Mouse (Mus musculus) frontal cortex, postnatal 10 days (tissue): ENCODE measurements around the gene Mroh8.
"Not testable (repeated sequence)": the region's sequence is repeated elsewhere in the genome, so short reads cannot be mapped to it uniquely, and the experiment has no call there.

ENCODE experiments used
- DNase-seq, 2 experiments: peaks; one replicate each; pipeline ENCODE4 v3.0.0; 2022; ENCODE audit warnings: low spot score in 2 of 2, mixed read lengths in 1 of 2

Mroh8 gene

DNA sequence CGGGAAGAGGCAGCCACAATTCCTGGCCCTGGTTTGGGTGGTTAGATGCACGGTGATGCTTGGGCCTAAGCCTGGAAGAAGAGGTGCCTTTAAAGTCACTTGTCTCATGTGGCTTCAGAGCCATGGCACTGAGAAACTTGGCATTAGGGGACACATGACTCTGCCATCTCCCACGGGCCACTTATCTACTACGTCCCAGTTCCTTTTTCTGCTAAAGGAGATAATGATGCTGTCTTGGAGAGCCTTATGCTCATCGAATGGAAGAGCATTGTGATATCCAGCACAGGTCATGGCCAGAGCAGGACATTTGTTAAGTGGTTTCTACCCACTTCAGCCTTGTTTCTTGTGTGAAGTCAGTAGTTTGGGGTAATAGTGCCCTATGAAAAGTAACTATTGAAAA is 9.6 kb upstream of the Mroh8 start:
- no peak for DNase-seq

- peak in 1 of 2 experiments; percentile 46 for DNase-seq
Measured at GRCm38 (mm10) chr2:157287542-157287941, 8.2 kb upstream of the Mroh8 start.

GRCm38 (mm10) chr2:157283321-157283720 is 4.0 kb upstream of the Mroh8 start:
- DNase-seq: no peak

DNA sequence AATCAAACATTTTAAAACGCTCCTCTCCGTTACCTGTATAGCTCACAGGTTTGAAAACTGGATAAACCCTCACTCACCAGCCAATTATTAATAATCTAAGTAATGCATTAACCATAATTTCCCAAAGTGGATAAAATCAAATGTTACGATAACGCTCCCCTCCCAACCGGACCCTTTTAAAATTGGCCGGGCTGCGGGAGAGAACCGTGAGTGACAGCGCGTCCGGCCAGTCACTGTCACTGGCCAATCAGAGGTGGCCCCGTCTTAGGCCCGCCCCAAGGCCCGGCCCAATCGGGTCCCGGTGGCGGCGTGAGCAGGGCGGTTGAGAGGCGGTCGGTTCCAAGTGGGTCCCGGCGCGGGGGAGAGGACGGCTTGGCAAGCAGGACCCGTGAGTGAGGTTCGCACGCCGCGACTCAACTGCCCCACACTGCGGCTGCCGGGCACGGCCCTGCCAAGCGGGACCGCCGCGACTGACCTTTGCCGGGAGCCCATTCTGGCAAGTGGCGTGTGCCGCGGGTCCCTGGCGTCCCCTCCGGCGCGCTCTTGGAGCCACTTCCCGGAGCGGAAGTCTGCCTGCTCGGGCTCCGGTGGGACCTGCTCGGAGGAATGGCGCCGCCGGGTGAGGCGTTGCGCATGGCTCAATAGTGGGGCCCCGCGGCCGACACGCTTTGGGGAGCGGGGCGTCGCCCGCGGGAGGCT is 483 bp downstream of the Mroh8 start, which contains the start of gene Rpn2:
Gene Rpn2, plus strand, starts transcription at position 301 of the 699 bp plus-strand sequence.
- peak; percentile 93 to 98 for DNase-seq

DNA sequence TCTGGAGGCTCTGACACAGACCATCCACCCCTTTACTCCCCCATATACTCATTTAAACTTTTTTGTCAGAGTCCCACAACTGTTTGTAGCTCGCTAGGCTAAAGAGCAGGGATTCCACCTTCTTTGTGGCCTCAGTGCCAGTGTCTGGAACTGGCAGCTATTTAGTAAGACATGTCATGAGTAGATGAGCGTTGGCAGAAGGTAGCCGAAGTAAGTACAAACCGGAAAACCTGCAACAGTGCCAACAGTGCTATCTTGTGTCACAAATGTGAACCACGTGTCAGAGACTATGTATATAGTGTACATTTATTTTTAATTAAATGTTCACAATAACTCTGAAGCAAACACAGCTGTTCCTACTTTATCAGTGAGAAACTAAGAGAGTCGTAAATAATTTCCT is 15.5 kb downstream of the Mroh8 start:
- no peak for DNase-seq

DNA sequence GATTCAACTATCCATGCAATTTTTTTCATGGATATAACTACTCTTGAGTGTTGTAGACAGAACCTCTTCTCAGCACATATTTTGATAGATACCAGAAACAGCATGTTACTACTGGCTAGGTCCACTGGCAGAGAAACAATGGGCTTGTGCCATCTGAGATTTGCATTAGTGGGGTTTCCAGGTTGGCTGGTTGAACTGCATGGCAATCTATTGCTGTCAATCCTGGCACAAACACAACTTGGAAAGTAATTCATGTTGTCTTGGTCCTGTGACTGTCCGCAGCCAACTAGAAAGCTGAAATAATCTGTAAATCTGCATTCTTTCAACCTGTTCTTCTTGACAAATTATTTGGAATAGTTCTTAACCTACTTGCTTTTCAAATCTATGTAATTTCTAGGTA is 16.2 kb downstream of the Mroh8 start:
- no peak for DNase-seq

DNA sequence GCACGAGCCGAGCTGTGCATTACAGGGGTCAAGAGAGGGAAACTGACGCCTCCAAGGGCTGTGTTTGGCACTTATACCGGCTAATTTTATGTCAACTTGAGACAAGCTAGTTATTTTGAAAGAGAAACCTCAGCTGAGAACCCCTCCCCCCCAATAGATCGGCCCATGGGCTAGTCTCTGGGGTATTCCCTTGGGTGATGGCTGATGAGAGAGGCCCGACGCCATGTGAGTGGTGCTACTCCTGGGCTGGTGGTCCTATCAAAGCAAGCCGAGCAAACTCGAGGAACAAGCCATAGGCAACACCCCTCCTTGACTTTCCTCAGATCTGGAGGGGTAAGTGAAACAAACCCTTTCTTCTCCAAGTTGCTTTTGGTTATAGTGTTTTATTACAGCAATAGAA is 16.8 kb downstream of the Mroh8 start:
- DNase-seq: no peak

GRCm38 (mm10) chr2:157261930-157262329 is 17.4 kb downstream of the Mroh8 start:
- DNase-seq: no peak

DNA sequence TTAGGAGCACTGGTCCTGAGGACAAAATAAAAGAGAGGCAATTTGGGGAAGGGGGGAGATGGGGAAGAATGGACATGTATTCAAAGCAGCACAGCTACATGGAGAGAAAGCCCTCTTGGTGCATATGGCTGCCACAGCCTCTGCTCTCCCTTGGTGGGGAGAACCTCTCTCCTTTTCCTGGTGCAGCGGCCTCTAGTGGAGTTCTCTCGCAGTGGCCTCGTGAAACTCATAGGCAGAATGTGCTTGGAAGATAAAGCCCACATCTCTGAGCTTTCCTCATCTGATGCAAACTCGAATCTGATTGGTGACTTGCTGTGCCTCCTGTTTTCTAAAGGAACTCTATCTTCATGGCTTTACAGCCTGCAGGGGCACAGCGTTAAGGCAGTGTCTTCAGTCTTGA is 19.6 kb downstream of the Mroh8 start:
- DNase-seq: peak; percentile 17 to 60

DNA sequence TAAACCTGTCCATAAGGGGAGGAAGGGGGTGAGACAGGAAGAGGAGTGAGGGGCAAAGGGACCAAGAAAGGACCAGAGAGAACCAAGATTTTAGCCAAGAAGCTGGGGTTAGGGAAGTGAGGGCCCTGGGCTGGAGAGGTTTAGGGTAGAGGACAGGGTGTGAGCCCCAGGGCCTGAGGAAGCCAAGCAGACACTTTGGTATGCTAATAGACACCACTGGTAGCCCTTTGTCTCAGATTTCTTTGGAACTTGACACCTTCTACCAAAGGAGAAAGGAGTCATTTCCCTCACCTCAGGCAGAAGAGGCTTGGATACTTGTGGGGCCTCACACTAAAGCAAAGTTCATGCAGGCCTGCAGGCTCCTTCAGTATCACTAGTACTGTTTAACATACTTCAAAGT is 31.2 kb downstream of the Mroh8 start:
- no peak for DNase-seq

DNA sequence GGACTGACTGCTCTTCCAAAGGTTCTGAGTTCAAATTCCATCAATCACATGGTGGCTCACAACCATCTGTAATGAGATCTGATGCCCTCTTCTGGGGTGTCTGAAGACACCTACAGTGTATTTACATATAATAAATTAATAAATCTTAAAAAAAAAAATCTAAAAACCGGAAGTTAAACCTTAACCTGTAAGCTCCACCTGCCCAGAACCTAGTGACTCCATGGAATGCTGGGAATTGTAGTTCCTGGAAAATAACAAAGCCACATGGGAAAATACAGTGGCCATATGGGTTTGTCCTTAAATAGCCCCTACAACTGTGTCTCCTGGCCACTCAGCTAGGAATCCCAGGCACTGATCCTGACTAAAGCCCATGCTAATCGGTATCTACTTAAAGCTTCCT is 33.7 kb downstream of the Mroh8 start:
- no peak for DNase-seq

DNA sequence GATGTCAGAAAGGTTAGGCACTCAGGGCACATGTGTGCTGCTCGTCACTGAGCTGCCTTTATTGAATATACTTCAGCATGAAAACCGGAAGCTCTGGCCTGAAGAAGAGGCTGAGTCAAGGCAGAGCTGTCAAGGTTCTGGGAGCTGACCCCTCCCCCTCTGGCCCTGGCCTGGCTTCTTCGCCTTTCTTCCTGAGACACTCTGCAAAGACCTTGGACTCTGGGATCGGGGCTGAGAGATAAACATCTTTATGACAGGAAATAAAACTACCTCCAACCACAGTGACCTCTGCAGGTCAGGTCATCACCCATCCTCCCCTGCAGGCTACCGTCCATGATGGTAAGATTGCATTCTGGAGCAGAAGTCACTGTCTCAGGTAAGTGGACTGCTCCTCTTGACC is 34.3 kb downstream of the Mroh8 start:
- DNase-seq: no peak

GRCm38 (mm10) chr2:157235946-157236345 is 43.4 kb downstream of the Mroh8 start:
- no peak for DNase-seq

GRCm38 (mm10) chr2:157221916-157222315 is 57.4 kb downstream of the Mroh8 start:
- DNase-seq: not testable (repeated sequence)

DNA sequence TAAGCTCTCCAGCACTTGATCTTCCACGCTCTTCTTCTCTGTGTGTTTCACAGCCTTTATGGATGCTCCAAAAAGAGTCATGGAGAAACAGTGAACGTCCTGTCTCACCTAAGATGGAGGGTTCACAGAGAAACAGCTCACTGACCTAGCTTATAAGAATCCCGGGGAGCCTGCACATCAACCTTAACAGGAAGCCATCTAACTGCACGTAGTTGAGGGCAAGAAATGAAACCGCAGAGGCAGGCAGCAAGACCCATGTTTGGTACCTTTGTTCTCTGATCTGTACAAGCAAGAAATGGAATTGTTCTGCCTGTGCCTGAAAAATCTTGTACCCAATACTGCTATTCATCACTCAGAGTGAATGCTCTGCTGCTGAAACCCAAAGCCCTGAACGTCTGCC is 59.2 kb downstream of the Mroh8 start:
- DNase-seq: no peak

- no peak for DNase-seq
Measured at GRCm38 (mm10) chr2:157211731-157212130, 67.6 kb downstream of the Mroh8 start.

- peak; percentile 78 to 85 for DNase-seq
Measured at GRCm38 (mm10) chr2:157204366-157205218, 74.8 kb downstream of the Mroh8 start, which contains the start of gene Rbl1. Gene Rbl1, minus strand, starts transcription at chr2:157204534.

GRCm38 (mm10) chr2:157203459-157204365 is 75.6 kb downstream of the Mroh8 start:
- peak; percentile 5 to 36 for DNase-seq

- no peak for DNase-seq
Measured at GRCm38 (mm10) chr2:157203026-157203425, 76.3 kb downstream of the Mroh8 start.

DNA sequence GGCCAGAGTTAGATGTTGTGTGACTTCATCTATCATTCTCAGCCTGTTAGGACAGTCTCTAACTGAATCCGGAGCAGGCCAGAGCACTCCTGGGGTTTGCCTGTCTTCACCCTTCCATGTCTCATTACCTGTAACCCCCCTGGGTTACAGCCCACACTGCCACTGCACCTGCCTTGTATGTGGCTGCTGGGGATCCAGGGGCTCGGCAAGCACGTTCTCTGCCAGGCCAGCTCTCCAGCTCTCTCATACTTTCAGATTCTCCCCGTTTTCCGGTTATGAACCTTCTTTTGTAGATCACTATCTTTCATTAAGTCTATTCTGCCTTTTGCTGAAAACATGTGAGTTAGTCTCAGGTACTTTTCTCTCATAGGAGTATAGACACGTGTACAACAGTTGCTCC is 77.0 kb downstream of the Mroh8 start:
- no peak for DNase-seq

GRCm38 (mm10) chr2:157201081-157201830 is 78.1 kb downstream of the Mroh8 start:
- peak in 1 of 2 experiments; percentile 20 for DNase-seq
